Mouse (Mus musculus) embryonic stem cell, embryonic (primary cell): Measurements from ENCODE around the gene Ap3d1.

Experiments
- CTCF ChIA-PET, 4 experiments: fragments of 300-600 bp in 2 of 4; fragments of 350-600 bp in 2 of 4; sonication (Branson Sonifier 250); formaldehyde crosslinking; loops; one replicate each; lab custom pipeline; 2022; ENCODE audit warnings: inconsistent platforms in 2 of 4; lab: Charles Lee
- POLR2A ChIA-PET, 4 experiments: fragments of 300-600 bp in 2 of 4; fragments of 350-600 bp in 2 of 4; sonication (Branson Sonifier 250); formaldehyde crosslinking; loops; one replicate each; lab custom pipeline; 2022; ENCODE audit warnings: antibody characterized with exemption in 4 of 4, inconsistent platforms in 1 of 4; lab: Charles Lee

The Ap3d1 gene

DNA sequence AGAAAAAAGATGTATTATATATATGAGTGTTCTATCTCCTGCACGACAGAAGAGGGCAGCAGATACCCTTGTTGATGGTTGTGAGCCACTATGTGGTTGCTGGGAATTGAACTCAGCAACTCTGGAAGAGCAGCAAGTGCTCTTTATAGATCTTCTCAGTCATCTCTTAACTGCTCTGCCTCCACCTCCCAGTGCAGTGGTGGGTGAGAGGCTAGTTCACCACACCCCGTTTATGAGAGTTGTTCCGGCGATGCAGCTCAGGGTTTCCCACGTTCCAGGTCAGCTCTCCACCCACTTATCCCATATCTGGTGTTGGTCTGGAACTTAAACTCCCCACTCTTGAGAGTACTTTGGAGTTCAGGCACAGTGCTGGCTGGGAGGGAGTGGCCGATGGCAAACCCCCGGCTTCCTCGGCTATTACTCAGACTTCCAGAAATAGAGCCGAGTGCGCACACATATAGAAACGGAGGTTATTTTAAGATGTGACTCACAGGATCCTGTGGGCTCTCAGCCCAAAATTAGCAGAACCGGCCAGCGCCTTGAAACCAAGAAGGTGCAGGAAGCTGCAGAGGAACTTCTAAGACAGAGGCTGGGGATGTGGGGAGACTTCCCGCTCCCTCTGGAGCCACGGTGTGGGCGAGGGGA, 9.2 kb upstream of the Ap3d1 start:
- POLR2A ChIA-PET, result interaction anchor here in 3 of 4 experiments (0.6 to 5.1 kb wide), 35 partner anchors 9 to 422 kb away, joined by 3 to 66 read pairs (median 4); partner anchors contain the start of genes Ap3d1 (in 3 of the 3), Csnk1g2 (in 2 of the 3), Gadd45b (in 2 of the 3) and Atp8b3 (in 1 of the 3)
- CTCF ChIA-PET, result interaction anchor here (0.6 to 3.2 kb wide), 26 partner anchors 9 to 493 kb away, joined by 3 to 65 read pairs (median 4); partner anchors contain the start of genes Ap3d1 (in 1 of the 4), Atp8b3 (in 1 of the 4) and Gadd45b (in 1 of the 4)

- CTCF ChIA-PET, result interaction anchor here (0.5 to 4.3 kb wide), 31 partner anchors 9 to 312 kb away, joined by 3 to 132 read pairs (median 3); partner anchors contain the start of genes Amh (in 1 of the 4), Lmnb2 (in 1 of the 4), Lsm7 (in 1 of the 4) and Sgta (in 1 of the 4)
- POLR2A ChIA-PET, result interaction anchor here in 3 of 4 experiments (0.6 to 2.7 kb wide), 34 partner anchors 10 to 242 kb away, joined by 3 to 25 read pairs (median 4); partner anchors contain the start of genes Gadd45b (in 3 of the 3), Abhd17a (in 1 of the 3), Amh (in 1 of the 3) and Csnk1g2 (in 1 of the 3)
Measured at GRCm38 (mm10) chr10:80748609-80749008, 6.5 kb upstream of the Ap3d1 start.

DNA sequence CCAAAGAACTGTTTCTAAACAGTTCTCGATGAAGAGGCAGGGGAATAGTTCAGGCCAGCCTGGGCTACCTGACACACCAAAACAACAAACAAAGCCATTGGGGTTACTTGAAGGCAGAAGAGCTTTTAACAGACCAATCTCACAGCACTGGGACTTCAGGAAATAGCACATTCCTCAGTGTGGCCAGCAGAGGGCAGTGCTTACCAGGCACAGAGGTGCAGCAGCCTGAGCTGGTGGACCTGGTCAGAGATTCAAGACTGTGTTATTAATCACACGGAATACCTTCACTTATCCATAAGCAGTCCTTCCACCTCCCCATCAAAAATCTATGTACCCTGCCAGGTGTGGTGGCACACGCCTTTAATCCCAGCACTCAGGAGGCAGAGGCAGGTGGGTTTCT, 5.3 kb upstream of the Ap3d1 start:
- POLR2A ChIA-PET, result interaction anchor here in 3 of 4 experiments (0.5 to 2.7 kb wide), 44 partner anchors 10 to 429 kb away, joined by 3 to 25 read pairs (median 3); partner anchors contain the start of genes Gadd45b (in 2 of the 3), Abhd17a (in 1 of the 3), Eef2 (in 1 of the 3) and Izumo4 (in 1 of the 3)

DNA sequence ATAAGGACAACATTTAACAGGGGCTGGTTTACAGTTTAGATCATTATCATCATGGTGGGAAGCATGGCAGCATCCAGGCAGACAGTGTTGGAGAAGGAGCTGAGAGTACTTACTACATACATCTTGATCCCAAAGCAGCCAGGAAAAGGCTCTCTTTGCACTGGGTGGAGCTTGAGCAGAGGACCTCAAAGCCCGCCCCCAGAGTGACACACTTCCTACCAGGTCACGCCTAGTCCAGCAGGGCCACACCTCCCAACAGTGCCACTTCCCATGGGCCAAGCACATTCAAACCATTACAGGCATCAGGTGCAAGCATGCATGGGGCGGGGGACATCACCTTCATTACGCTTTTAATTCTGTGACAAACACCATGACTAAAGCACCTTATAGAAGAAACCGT, 2.2 kb upstream of the Ap3d1 start:
- ChIA-PET CTCF (interaction anchor here (0.5 to 1.5 kb wide), 13 partner anchors 9 to 577 kb away, joined by 3 to 12 read pairs (median 5); partner anchors contain the start of gene Cactin (in 1 of the 4)), POLR2A (interaction anchor here in 3 of 4 experiments (0.5 to 6.7 kb wide), 47 partner anchors 8 to 691 kb away, joined by 3 to 66 read pairs (median 4); partner anchors contain the start of genes Dot1l (in 2 of the 3), Gadd45b (in 2 of the 3), Mknk2 (in 2 of the 3) and Csnk1g2 (in 1 of the 3))

More for the DNA sequence above, 5.3 kb upstream of the Ap3d1 start:
- CTCF ChIA-PET, result interaction anchor here (0.5 to 4.3 kb wide), 143 partner anchors 9 to 554 kb away, joined by 3 to 132 read pairs (median 4); partner anchors contain the start of genes Timm13 (in 3 of the 4), Tmprss9 (in 3 of the 4), Amh (in 2 of the 4) and Izumo4 (in 2 of the 4)

GRCm38 (mm10) chr10:80741634-80742179, 357 bp downstream of the Ap3d1 start:
- ChIA-PET CTCF (interaction anchor here (0.5 to 2.6 kb wide), 25 partner anchors 10 to 648 kb away, joined by 3 to 20 read pairs (median 4); partner anchors contain the start of genes Atp8b3 (in 1 of the 4), Gadd45b (in 1 of the 4), Rexo1 (in 1 of the 4) and Slc39a3 (in 1 of the 4)), POLR2A (interaction anchor here in 3 of 4 experiments (0.6 to 6.7 kb wide), 104 partner anchors 8 to 577 kb away, joined by 3 to 82 read pairs (median 4); partner anchors contain the start of genes Gadd45b (in 3 of the 3), Izumo4 (in 3 of the 3), Amh (in 2 of the 3) and Dot1l (in 2 of the 3))

DNA sequence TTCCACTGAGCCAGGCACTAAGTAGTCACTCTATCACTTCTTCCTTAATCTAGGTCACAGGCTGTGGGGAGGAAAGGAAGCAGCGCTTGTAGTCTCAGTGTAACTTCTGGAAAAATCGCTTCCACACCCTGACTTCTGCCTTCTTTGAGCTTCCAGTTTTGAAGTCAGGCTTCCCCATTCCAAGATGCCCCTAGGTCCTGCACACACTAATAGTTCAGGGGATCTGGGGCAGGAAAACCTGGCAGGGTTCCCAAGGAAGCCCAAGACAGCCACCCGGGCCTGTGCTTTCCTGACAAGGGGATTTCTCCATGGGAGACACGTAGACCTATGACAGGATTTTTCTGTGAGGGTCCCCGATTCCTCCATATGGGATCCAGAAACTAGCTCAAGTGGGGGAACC, 918 bp downstream of the Ap3d1 start:
- POLR2A ChIA-PET, result interaction anchor here in 3 of 4 experiments (0.7 to 6.7 kb wide), 40 partner anchors 7 to 428 kb away, joined by 3 to 82 read pairs (median 6); partner anchors contain the start of genes Gadd45b (in 3 of the 3), Dot1l (in 2 of the 3), Izumo4 (in 2 of the 3) and Mknk2 (in 2 of the 3)
- CTCF ChIA-PET, result interaction anchor here in 1 of 4 experiments (1.8 to 2.6 kb wide), 3 partner anchors 140 to 179 kb away, joined by 6 to 17 read pairs (median 7); partner anchors contain the start of gene Rexo1

DNA sequence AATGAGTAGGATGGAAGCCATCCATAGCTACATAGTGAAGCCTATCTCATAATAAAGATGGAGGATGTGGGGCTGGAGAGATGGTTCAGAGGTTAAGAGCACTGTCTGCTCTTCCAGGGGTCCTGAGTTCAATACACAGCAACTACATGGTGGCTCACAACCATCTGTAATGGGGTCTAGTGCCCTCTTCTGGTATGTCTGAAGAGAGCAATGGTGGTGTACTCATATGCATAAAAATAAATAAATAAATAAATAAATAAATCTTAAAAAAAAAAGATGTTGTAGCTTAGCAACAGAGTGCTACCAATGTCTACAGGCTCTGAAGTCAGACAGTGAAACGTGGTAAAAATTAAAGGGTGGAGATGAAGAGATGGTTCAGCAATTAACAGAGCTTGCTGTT, 3.4 kb downstream of the Ap3d1 start:
- POLR2A ChIA-PET, result interaction anchor here in 3 of 4 experiments (0.7 to 6.7 kb wide), 26 partner anchors 8 to 431 kb away, joined by 3 to 82 read pairs (median 4); partner anchors contain the start of genes Dot1l (in 1 of the 3), Gadd45b (in 1 of the 3), Izumo4 (in 1 of the 3) and Lsm7 (in 1 of the 3)
- CTCF ChIA-PET, result interaction anchor here (0.6 to 1.9 kb wide), 14 partner anchors 9 to 199 kb away, joined by 3 to 15 read pairs (median 4); partner anchors contain the start of genes Atp8b3 (in 1 of the 4) and Izumo4 (in 1 of the 4)

DNA sequence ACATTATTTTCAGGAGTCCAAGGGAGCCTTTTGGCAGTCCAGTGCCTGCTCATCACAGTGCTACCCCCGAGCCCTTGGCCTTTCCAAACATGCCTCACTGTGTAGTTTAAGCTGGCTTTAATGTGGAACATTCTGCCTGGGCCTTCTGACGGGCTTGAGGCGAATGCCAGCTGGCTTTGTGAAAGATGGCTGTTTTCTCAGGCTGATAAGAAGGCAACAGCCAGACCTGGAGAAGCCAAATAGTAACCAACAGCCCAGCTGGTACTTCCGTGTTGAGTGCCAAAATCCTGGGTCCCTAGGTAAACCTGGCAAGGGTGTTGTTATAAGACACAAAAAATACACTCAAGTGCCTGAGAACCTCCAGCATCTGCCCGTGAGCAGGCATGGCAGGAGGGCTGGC, 5.3 kb downstream of the Ap3d1 start:
- ChIA-PET POLR2A (interaction anchor here in 3 of 4 experiments (0.5 to 3.3 kb wide), 28 partner anchors 10 to 385 kb away, joined by 3 to 13 read pairs (median 3); partner anchors contain the start of gene Lmnb2 (in 1 of the 3)), CTCF (interaction anchor here in 3 of 4 experiments (0.5 to 1.7 kb wide), 7 partner anchors 11 to 272 kb away, joined by 3 to 6 read pairs (median 4); no protein-coding TSS in a partner anchor)

- CTCF ChIA-PET, result interaction anchor here in 3 of 4 experiments (0.9 to 2.4 kb wide), 5 partner anchors 15 to 347 kb away, joined by 3 to 8 read pairs (median 4); no protein-coding TSS in a partner anchor
- POLR2A ChIA-PET, result interaction anchor here (0.6 to 4.3 kb wide), 10 partner anchors 9 to 198 kb away, joined by 3 to 24 read pairs (median 7); partner anchors contain the start of genes Ap3d1 (in 2 of the 4) and Klf16 (in 1 of the 4)
Measured at GRCm38 (mm10) chr10:80732611-80733101, 9.4 kb downstream of the Ap3d1 start.

GRCm38 (mm10) chr10:80727369-80728127, 14.5 kb downstream of the Ap3d1 start:
- ChIA-PET POLR2A (interaction anchor here in 3 of 4 experiments (0.6 to 4.9 kb wide), 26 partner anchors 8 to 202 kb away, joined by 3 to 30 read pairs (median 4); partner anchors contain the start of genes Ap3d1 (in 2 of the 3), Gadd45b (in 2 of the 3), Izumo4 (in 2 of the 3) and Mknk2 (in 1 of the 3)), CTCF (interaction anchor here in 3 of 4 experiments (0.7 to 2.1 kb wide), 5 partner anchors 11 to 325 kb away, joined by 3 to 6 read pairs (median 3); no protein-coding TSS in a partner anchor)

- POLR2A ChIA-PET, result interaction anchor here in 2 of 4 experiments (0.7 to 3.8 kb wide), 18 partner anchors 7 to 55 kb away, joined by 3 to 19 read pairs (median 5); partner anchors contain the start of gene Izumo4 (in 1 of the 2)
- CTCF ChIA-PET, result interaction anchor here in 3 of 4 experiments (0.5 to 1.4 kb wide), 6 partner anchors 12 to 562 kb away, joined by 3 to 4 read pairs (median 3); no protein-coding TSS in a partner anchor
Measured at GRCm38 (mm10) chr10:80717281-80717680, 24.8 kb downstream of the Ap3d1 start.

GRCm38 (mm10) chr10:80710834-80711233, 31.2 kb downstream of the Ap3d1 start:
- ChIA-PET POLR2A (interaction anchor here (0.6 to 9.4 kb wide), 11 partner anchors 8 to 36 kb away, joined by 3 to 124 read pairs (median 4); partner anchors contain the start of genes Ap3d1 (in 1 of the 4) and Mknk2 (in 1 of the 4)), CTCF (interaction anchor here in 2 of 4 experiments (0.8 to 1.2 kb wide), 3 partner anchors 23 to 94 kb away, joined by 3 read pairs; no protein-coding TSS in a partner anchor)

DNA sequence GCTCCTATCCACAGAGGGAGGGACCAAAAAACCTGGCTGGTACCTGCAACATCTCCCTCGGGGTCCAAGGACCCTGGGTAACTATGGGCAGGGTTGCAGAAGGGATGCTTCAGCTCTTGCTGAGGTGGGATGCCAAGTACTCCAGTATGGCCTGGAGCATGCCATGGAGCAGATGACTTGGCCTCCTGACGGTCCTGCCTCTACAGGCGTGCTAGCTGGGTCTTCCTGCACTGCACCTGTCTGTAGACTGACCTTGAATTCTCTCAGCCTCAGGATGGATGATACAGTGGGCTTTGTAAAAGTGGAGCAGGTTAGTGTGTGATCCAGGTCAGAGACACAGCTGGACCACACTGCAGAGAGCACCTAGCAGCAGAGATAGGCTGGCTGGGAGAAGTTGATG, 36.6 kb downstream of the Ap3d1 start:
- CTCF ChIA-PET, result interaction anchor here in 1 of 4 experiments (0.6 kb wide), 1 partner anchor 167 kb away, joined by 3 read pairs; no protein-coding TSS in a partner anchor

DNA sequence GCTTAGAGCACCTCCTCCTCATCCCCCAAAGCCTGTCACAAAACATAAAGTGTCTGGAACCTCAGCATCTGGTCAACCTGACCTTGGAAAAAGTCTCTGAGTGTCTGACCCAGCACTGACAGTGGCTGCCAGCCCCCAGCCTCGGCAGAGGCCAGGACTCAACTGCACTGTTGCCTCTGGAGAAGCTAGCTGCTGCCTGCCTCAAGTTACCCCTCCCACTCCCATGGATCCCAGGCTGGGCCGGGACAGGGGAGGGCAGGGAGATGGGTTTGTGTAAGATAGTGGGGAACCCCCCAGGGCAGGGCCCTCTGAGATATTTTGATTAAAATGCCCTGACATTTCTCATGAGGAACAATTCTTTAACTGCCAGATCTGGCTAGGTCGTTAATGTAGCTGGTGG, 37.0 kb downstream of the Ap3d1 start:
- ChIA-PET CTCF (no interaction called here), POLR2A (interaction anchor here in 2 of 4 experiments (0.5 to 9.4 kb wide), 11 partner anchors 9 to 1239 kb away, joined by 3 to 124 read pairs (median 4); partner anchors contain the start of gene Mknk2 (in 2 of the 2))

More for the DNA sequence above, 36.6 kb downstream of the Ap3d1 start:
- POLR2A ChIA-PET, result interaction anchor here in 3 of 4 experiments (0.5 to 9.4 kb wide), 19 partner anchors 9 to 1239 kb away, joined by 3 to 124 read pairs (median 3); partner anchors contain the start of genes Mknk2 (in 2 of the 3), Ap3d1 (in 1 of the 3) and Rexo1 (in 1 of the 3)

DNA sequence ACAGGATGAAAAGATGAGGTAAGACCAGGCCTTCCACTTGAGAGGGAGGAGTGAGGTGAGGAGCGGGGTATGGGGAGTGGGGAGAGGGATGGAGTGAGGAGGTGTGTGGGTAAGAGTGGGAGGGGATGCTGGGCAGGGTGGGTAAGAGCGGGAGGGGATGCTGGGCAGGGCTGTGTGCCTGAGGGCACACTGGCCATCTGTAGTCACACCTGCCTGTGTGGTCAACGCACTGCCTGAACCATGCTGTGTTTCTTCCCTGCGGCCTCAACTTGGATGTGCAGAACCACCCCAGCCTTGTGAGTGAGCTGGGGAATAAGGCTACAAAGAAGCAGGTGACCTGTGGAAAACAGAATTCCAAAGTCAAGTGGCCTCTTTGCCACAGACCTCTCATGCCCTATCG, 37.6 kb downstream of the Ap3d1 start:
- POLR2A ChIA-PET, result interaction anchor here in 2 of 4 experiments (0.6 to 9.4 kb wide), 10 partner anchors 10 to 649 kb away, joined by 3 to 124 read pairs (median 9); partner anchors contain the start of genes Ap3d1 (in 2 of the 2) and Mknk2 (in 2 of the 2)
- CTCF ChIA-PET, result interaction anchor here in 1 of 4 experiments (0.5 kb wide), 1 partner anchor 288 kb away, joined by 3 read pairs; no protein-coding TSS in a partner anchor
